Mouse (Mus musculus) G1E (cell line): ENCODE data around the gene Hgf. TPM values are rescaled to one million over a fixed set of nuclear protein-coding genes. Genes with fewer than 3 reads are reported as not detected.
A peak's percentile ranks its signal among the peaks of the same experiment; 100 is the strongest.

Experiments used
- ATAC-seq: 2 replicates; pipeline ENCODE4 v1.8.0; 2016; ENCODE audit warnings: mild to moderate bottlenecking; ENCODE audit not compliant: insufficient number of reproducible peaks, poor library complexity, low FRiP score, severe bottlenecking; ENCODE audit errors: extremely low read depth
- DNase-seq: peaks from one replicate; pipeline ENCODE4 v3.0.0; 2012; ENCODE audit warnings: low spot score
- H3K27me3 ChIP-seq: 2 replicates; pipeline ENCODE4 v1.6.1; 2012; ENCODE audit warnings: mild to moderate bottlenecking, low read length, inconsistent platforms; ENCODE audit not compliant: insufficient read depth
- H3K36me3 ChIP-seq: replicated peaks from 2 replicates; pipeline ENCODE3; 2012; ENCODE audit warnings: mild to moderate bottlenecking, inconsistent platforms
- H3K4me1 ChIP-seq: 2 replicates; pipeline ENCODE4 v1.6.1; 2012; ENCODE audit warnings: low read depth, low read length, inconsistent platforms, mixed read lengths; ENCODE audit not compliant: insufficient read depth
- H3K4me3 ChIP-seq: 2 replicates; pipeline ENCODE4 v1.5.1; 2012; ENCODE audit warnings: low read depth, mild to moderate bottlenecking, inconsistent platforms, low read length, moderate library complexity, mixed read lengths
- H3K9me3 ChIP-seq: replicated peaks from 2 replicates; pipeline ENCODE4 v1.6.1; 2012; ENCODE audit warnings: inconsistent platforms
- CTCF ChIP-seq: IDR thresholded peaks from 2 replicates; pipeline ENCODE4 v1.5.1; 2012; ENCODE audit warnings: low read depth, low read length, inconsistent platforms, mixed read lengths
- GATA1 ChIP-seq: IDR thresholded peaks from 2 replicates; pipeline ENCODE4 v1.6.1; 2012; ENCODE audit warnings: borderline replicate concordance, low read length, inconsistent platforms, mixed read lengths
- GATA2 ChIP-seq: IDR thresholded peaks from 2 replicates; pipeline ENCODE4 v1.6.1; 2012; ENCODE audit warnings: low read depth, low read length, inconsistent platforms, borderline replicate concordance
- POLR2AphosphoS5 ChIP-seq: IDR thresholded peaks from 2 replicates; pipeline ENCODE4 v1.6.1; 2012; ENCODE audit warnings: low read depth, low read length, inconsistent platforms; ENCODE audit not compliant: insufficient replicate concordance
- TAL1 ChIP-seq: conservative IDR thresholded peaks from 2 replicates; pipeline ENCODE4 v1.6.1; 2012; ENCODE audit warnings: low read depth, low read length, inconsistent platforms, mixed read lengths
- polyA plus RNA-seq: library from polyadenylated mRNA; stranded (reverse); fragments of >175 nt; gene quantifications from 2 replicates; pipeline ENCODE4 v1.2.3, GENCODE M21; 2012
- total RNA-seq, 2 experiments: library from RNA; stranded (forward) in 1 of 2; stranded (reverse) in 1 of 2; fragments of 200-1000 nt in 1 of 2; fragments of >200 nt in 1 of 2; fragmentation: Nextera tagmentation in 1 of 2; gene quantifications; 2 replicates each; pipeline ENCODE4 v1.2.3; 2014 to 2017

Hgf gene
- total RNA-seq (2014; fragmentation: Nextera tagmentation): 0.39 and 0.53 TPM in 2 replicates
- 0.16 and 0.23 TPM in 2 replicates for total RNA-seq (2017)
- polyA plus RNA-seq: not detected in 2 replicates

GRCm38 (mm10) chr5:16553304-16554047 lies at the start of gene Hgf:
Gene Hgf (plus strand): TSS chr5:16553495.
- TF ChIP-seq TAL1: no peak
- TF ChIP-seq GATA1: no peak
- no peak for TF ChIP-seq CTCF
- TF ChIP-seq POLR2AphosphoS5: no peak
- no peak for TF ChIP-seq GATA2
- H3K9me3 ChIP-seq: no peaks in the 10 kb centered on the region
- H3K4me3 ChIP-seq: no peak within 1 kb of the TSS
- H3K4me1 ChIP-seq: no peaks in the 10 kb centered on the region
- peaks cover 6% of the 10 kb centered on the region for H3K27me3 ChIP-seq
- no peaks in the 10 kb centered on the region for H3K36me3 ChIP-seq
- ATAC-seq: no peak
- DNase-seq: no peak

DNA sequence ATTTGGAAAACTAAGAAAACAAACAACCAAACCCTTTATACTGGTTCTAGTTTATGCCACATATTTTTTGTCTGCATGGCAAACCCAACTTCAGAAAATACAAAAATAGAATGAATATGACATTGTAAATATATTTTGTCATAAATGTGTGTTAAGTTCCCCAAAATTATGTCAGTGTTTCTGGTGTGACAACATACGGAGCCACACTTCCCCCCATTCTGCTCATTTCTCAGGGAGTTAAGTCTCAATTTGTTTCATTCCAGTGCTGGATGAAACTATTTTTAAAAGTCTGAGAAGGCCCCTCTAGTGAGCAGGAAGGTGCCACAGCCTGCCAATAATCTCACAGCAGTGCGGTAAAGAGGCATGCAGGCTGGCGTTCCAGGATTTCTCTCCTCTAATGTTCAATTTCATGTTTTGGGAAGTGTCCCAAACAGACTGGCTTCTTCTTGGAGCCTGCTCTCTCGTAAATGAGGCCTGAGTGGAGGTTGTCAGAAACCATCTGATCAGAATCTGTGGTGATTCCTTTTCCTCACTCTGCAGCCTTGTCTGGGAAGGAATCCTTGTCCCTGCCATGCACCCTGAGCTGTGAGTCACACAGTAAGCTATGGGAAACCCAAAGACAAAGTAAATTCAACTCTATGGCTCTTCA lies 46.5 kb upstream of the Hgf start:
- Histone ChIP-seq H3K4me1 (no peaks in the 10 kb centered on the region), H3K36me3 (no peaks in the 10 kb centered on the region), H3K27me3 (no peaks in the 10 kb centered on the region), H3K4me3 (no peak overlapping the region), H3K9me3 (no peaks in the 10 kb centered on the region)
- ATAC-seq (no peak), DNase-seq (no peak)
- TF ChIP-seq GATA2 (no peak), CTCF (no peak), TAL1 (no peak), POLR2AphosphoS5 (no peak), GATA1 (no peak)

DNA sequence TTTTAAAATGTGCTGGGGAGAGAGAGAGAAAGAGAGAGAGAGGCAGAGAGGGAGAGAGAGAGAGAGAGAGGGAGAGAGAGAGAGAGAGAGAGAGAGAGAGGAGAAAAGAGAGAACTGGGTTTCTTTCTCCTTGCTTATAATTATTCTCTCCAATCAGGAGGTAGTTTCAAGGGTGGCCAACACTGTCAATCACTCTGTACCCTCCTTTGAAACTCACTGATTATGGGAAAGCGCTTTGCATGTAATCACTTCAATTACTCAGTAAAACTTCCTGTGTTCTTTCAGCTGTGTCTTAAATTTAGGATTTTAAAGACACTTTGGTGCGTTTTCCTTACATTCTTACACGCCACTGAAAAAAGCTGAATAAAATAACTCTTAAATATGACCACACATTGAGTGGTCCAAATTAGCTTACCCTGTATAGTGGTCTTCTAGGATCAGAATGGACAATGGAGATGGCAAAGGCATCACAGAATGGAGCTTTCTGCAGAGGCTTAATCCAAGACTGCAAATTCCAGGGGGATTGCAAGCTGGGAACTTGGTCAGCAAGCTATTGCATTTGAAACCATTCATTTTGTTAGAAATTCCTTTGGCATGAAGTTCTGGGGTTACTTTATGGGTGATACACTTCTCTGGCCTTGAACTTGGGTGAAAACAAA lies 21.5 kb upstream of the Hgf start:
- no peaks in the 10 kb centered on the region for H3K4me1 ChIP-seq
- DNase-seq (no peak), ATAC-seq (no peak)
- no peaks in the 10 kb centered on the region for H3K36me3 ChIP-seq
- no peaks in the 10 kb centered on the region for H3K27me3 ChIP-seq
- no peaks in the 10 kb centered on the region for H3K9me3 ChIP-seq
- H3K4me3 ChIP-seq: no peak overlapping the region
- no peak for TF ChIP-seq GATA2
- no peak for TF ChIP-seq CTCF
- no peak for TF ChIP-seq POLR2AphosphoS5
- no peak for TF ChIP-seq GATA1
- no peak for TF ChIP-seq TAL1

DNA sequence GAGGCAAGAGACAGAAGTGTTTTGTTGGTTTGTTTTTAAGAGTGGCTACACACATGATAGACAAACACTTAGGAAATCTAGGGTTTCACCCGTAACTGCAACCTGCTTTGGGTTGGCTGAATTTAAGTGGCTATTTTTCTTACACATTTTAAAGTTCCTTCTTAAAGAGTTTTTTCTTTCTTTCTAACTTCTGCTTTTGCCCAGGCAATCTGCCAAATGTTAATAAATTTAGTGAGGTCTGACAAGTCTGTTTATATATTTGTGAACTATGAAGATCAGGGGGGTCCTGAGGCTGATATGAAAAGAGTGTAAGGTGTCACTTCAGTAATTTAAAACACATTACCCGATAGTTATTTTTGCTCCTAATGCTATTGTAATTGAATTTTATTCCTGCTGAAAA lies 15.2 kb upstream of the Hgf start:
- ATAC-seq (no peak), DNase-seq (no peak)
- H3K4me1 ChIP-seq: no peaks in the 10 kb centered on the region
- TF ChIP-seq GATA2: no peak
- TF ChIP-seq GATA1: no peak
- no peak for TF ChIP-seq CTCF
- no peak for TF ChIP-seq TAL1
- no peak for TF ChIP-seq POLR2AphosphoS5
- H3K9me3 ChIP-seq: no peaks in the 10 kb centered on the region
- H3K27me3 ChIP-seq: no peaks in the 10 kb centered on the region; the same call in 1 of the 2 replicates
- no peak overlapping the region for H3K4me3 ChIP-seq
- H3K36me3 ChIP-seq: no peaks in the 10 kb centered on the region

DNA sequence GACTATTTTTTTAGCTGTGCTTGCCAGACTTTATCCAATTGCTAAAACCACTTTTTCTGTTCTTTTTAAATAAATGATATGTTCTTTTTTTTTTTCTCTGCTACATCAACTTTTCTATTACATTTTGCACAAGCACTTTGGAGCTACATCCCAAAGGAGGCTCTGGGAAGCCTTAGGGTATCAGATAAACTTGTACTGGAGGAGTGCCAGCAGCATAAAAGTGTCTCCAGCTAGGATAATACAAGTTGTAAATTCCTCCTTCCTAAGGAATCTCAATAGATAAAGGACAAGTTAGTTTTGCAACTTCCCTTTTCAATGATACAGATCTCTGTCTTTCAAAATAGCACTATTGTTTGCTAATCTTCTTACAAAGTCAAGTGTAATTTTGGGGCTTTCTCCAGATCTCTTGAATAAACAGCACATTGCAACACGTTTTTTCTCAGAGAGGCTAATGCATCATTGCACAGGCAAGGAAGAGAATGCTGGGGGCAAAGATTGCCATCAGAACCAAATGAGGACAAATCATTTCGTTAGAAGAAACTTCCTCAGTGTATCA lies 11.7 kb upstream of the Hgf start:
- TF ChIP-seq GATA1: no peak
- TF ChIP-seq POLR2AphosphoS5: no peak
- TF ChIP-seq GATA2: no peak
- TF ChIP-seq TAL1: no peak
- TF ChIP-seq CTCF: no peak
- H3K4me3 ChIP-seq: no peak overlapping the region
- DNase-seq: no peak
- ATAC-seq: peak; percentile 28; the same call in 1 of the 2 replicates
- H3K9me3 ChIP-seq: no peaks in the 10 kb centered on the region
- H3K36me3 ChIP-seq: no peaks in the 10 kb centered on the region
- H3K4me1 ChIP-seq: no peaks in the 10 kb centered on the region
- no peaks in the 10 kb centered on the region; the same call in 1 of the 2 replicates for H3K27me3 ChIP-seq

- no peaks in the 10 kb centered on the region for H3K27me3 ChIP-seq
- H3K9me3 ChIP-seq: no peaks in the 10 kb centered on the region
- no peaks in the 10 kb centered on the region for H3K36me3 ChIP-seq
- ATAC-seq (no peak), DNase-seq (no peak)
- no peak overlapping the region for H3K4me3 ChIP-seq
- no peaks in the 10 kb centered on the region for H3K4me1 ChIP-seq
- no peak for TF ChIP-seq CTCF
- no peak for TF ChIP-seq GATA2
- TF ChIP-seq TAL1: no peak
- no peak for TF ChIP-seq POLR2AphosphoS5
- no peak for TF ChIP-seq GATA1
Measured at GRCm38 (mm10) chr5:16547490-16547889, 5.8 kb upstream of the Hgf start.
